Mouse (Mus musculus) thymus, adult 18-20 months (tissue): ENCODE data around the gene Wwox.

Source experiments
- DNase-seq, 2 experiments: peaks; one replicate each; pipeline ENCODE4 v3.0.0; 2022; ENCODE audit warnings: mixed read lengths in 2 of 2

Gene Wwox

DNA sequence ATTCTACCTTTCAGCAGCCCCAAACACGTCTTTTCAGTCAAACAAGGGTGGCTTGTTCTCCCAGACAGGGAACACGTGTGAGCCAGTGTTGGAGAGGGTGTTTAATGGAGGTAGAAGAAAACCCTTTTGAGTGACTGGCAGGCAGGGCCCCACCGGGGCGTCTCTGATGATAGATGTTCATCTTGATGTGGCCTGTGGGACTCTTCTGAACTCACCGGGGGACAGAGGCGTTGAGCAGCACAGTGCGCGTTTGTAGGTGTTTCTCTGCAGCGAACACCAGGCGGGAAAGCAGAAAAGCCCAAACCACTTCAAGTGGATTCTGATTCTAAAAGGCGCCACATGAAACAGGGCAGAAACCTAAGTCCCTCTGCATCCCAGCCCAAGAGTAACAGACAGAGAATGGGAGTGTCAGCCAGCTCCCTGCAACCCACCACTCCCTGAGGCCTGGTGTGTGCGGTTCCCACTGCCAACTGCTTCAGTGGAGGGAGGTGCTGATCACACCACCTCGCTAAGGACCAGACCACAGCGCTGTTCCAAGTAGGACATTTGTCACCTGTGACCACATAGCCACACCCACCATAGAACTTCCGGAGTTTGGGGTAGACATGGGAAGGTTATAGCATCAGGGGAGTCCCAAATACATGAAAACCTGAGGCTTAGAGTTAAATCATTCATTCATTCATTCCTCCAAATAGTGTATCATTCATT, 960.7 kb downstream of the Wwox start:
- DNase-seq: peak in 1 of 2 experiments; percentile 54
